Mouse (Mus musculus): ENCODE measurements around the gene Rsbn1. TPM values are rescaled to one million over a fixed set of nuclear protein-coding genes. Genes with fewer than 3 reads are reported as not detected.

Gene Rsbn1
- polyA plus RNA-seq (2014; fragmentation: Illumina TruSeq; extraction: RNeasy Lipid Tissue Mini Kit (QIAGEN cat#74804); ENCODE audit: low read depth, low replicate concordance): 9.4 TPM

GRCm38 (mm10) chr3:103914010-103914669 lies at the start of gene Rsbn1:
Rsbn1 (plus strand) TSS chr3:103914120.

GRCm38 (mm10) chr3:103967861-103968691 lies 54.2 kb downstream of the Rsbn1 start, which contains the start of gene Phtf1:
Phtf1 (plus strand) TSS chr3:103968110.

Other genes with a start within 250 kb of the Rsbn1 start
- gene Olfml3, start 176.1 kb upstream of the Rsbn1 start, polyA plus RNA-seq (2014; fragmentation: Illumina TruSeq; extraction: RNeasy Lipid Tissue Mini Kit (QIAGEN cat#74804); ENCODE audit: low read depth, low replicate concordance): 1.2 TPM
- not detected for gene Gm10964, start 174.8 kb upstream of the Rsbn1 start, polyA plus RNA-seq (2014; fragmentation: Illumina TruSeq; extraction: RNeasy Lipid Tissue Mini Kit (QIAGEN cat#74804); ENCODE audit: low read depth, low replicate concordance)
- gene Hipk1, start 122.6 kb upstream of the Rsbn1 start, polyA plus RNA-seq (2014; fragmentation: Illumina TruSeq; extraction: RNeasy Lipid Tissue Mini Kit (QIAGEN cat#74804); ENCODE audit: low read depth, low replicate concordance): 26.9 TPM
- gene Dclre1b, start 104.7 kb upstream of the Rsbn1 start, polyA plus RNA-seq (2014; fragmentation: Illumina TruSeq; extraction: RNeasy Lipid Tissue Mini Kit (QIAGEN cat#74804); ENCODE audit: low read depth, low replicate concordance): 2.3 TPM
- gene Ap4b1, start 104.6 kb upstream of the Rsbn1 start, polyA plus RNA-seq (2014; fragmentation: Illumina TruSeq; extraction: RNeasy Lipid Tissue Mini Kit (QIAGEN cat#74804); ENCODE audit: low read depth, low replicate concordance): 9.2 TPM
- gene Gm43064, start 104.5 kb upstream of the Rsbn1 start, polyA plus RNA-seq (2014; fragmentation: Illumina TruSeq; extraction: RNeasy Lipid Tissue Mini Kit (QIAGEN cat#74804); ENCODE audit: low read depth, low replicate concordance): not detected
- gene Bcl2l15, start 81.5 kb upstream of the Rsbn1 start, polyA plus RNA-seq (2014; fragmentation: Illumina TruSeq; extraction: RNeasy Lipid Tissue Mini Kit (QIAGEN cat#74804); ENCODE audit: low read depth, low replicate concordance): not detected
- 3.5 TPM for gene Ptpn22, start 54.3 kb upstream of the Rsbn1 start, polyA plus RNA-seq (2014; fragmentation: Illumina TruSeq; extraction: RNeasy Lipid Tissue Mini Kit (QIAGEN cat#74804); ENCODE audit: low read depth, low replicate concordance)
- 6.6 TPM for gene Phtf1, start 54.0 kb downstream of the Rsbn1 start, polyA plus RNA-seq (2014; fragmentation: Illumina TruSeq; extraction: RNeasy Lipid Tissue Mini Kit (QIAGEN cat#74804); ENCODE audit: low read depth, low replicate concordance)